23 mouse cellular contexts compared by ENCODE assay signal in the genomic region with DNA sequence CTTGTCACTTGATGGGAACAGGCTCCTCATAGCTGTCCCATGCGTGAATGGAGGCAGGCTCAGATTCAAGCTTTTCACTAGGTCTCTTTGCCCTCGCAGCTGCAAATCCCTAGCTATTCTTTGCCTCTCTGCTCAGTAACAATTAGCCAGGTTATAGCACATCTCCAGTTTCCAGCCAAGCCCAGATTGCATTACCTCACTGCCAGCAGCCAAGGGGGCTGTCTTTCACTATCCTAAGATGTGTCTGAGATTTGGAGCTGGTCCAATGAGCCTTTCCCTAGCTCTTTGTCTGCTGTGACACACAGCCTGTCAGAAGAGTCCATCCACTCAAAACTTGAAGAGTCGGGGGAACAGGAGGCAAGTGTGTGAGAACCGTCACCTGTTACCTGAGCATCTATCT.
DNase-seq lines count a peak whose midpoint lies in the region; ATAC-seq and TF ChIP-seq lines count a peak whose summit lies in the region.
"Had no signal": no experiment of that assay in that cellular context is flagged by ENCODE, and none has a peak within 500 bp of the region (broad histone marks: within the 10 kb centered on the region; RNA-seq: fewer than 3 reads in every experiment).

No protein-coding gene starts in this region.

- 78% methylated on average over 4 of the region's 4 CpGs for WGBS in forebrain, embryonic 10.5 days
- 79% methylated on average over 4 of the region's 4 CpGs for WGBS in forebrain, embryonic 11.5 days
- 67% methylated on average over 4 of the region's 4 CpGs for WGBS in midbrain, postnatal 0 days
- 86% methylated on average over 4 of the region's 4 CpGs for WGBS in midbrain, embryonic 10.5 days
- WGBS in forebrain, embryonic 13.5 days = 42% methylated on average over 4 of the region's 4 CpGs

- 0 out of 2 replicates have a peak, but pooled peaks cover 4% of the 10 kb centered on the region for H3K27me3 ChIP-seq in forebrain, embryonic 10.5 days (ENCODE audit: poor library complexity, severe bottlenecking)
- H3K27me3 ChIP-seq in forebrain, embryonic 11.5 days (ENCODE audit: control insufficient read depth, insufficient read depth, low read length) = no peaks in the 10 kb centered on the region
- no peaks in the 10 kb centered on the region for H3K27me3 ChIP-seq in midbrain, postnatal 0 days (ENCODE audit: insufficient read depth, low read length)
- H3K27me3 ChIP-seq in midbrain, embryonic 10.5 days (ENCODE audit: low read depth, poor library complexity, severe bottlenecking) = no peaks in the 10 kb centered on the region
- H3K27me3 ChIP-seq in forebrain, embryonic 13.5 days = no peaks in the 10 kb centered on the region
- H3K27me3 ChIP-seq: heart, embryonic 13.5 days; liver, embryonic 12.5 days; stomach, embryonic 15.5 days had no signal

- peaks cover 5% of the 10 kb centered on the region for H3K9me3 ChIP-seq in forebrain, embryonic 10.5 days
- no peaks in the 10 kb centered on the region; the same call in 1 of the 2 replicates for H3K9me3 ChIP-seq in forebrain, embryonic 11.5 days (ENCODE audit: control insufficient read depth, low read length)
- H3K9me3 ChIP-seq in midbrain, postnatal 0 days (ENCODE audit: low read length) = 0 out of 2 replicates have a peak, but pooled peaks cover 5% of the 10 kb centered on the region
- H3K9me3 ChIP-seq in midbrain, embryonic 10.5 days (replicated peaks) = no peaks in the 10 kb centered on the region
- H3K9me3 ChIP-seq in forebrain, embryonic 13.5 days (replicated peaks) = no peaks in the 10 kb centered on the region
- H3K9me3 ChIP-seq: liver, embryonic 12.5 days; stomach, embryonic 15.5 days had no signal

- no peak for TF ChIP-seq CTCF in midbrain, postnatal 0 days (IDR thresholded peaks at IDR 0.05)

- no peak for ATAC-seq in forebrain, embryonic 11.5 days (replicated peaks; ENCODE audit: low FRiP score)
- ATAC-seq in midbrain, postnatal 0 days (ENCODE audit: low FRiP score) = no peak
- ATAC-seq in forebrain, embryonic 13.5 days = peak; percentile 80
- ATAC-seq: liver, embryonic 12.5 days had no signal

- H3K36me3 ChIP-seq in forebrain, embryonic 10.5 days (replicated peaks) = no peaks in the 10 kb centered on the region
- no peaks in the 10 kb centered on the region for H3K36me3 ChIP-seq in forebrain, embryonic 11.5 days (ENCODE audit: control insufficient read depth, insufficient read depth, low read length)
- H3K36me3 ChIP-seq in midbrain, postnatal 0 days (ENCODE audit: insufficient read depth, low read length) = no peaks in the 10 kb centered on the region
- H3K36me3 ChIP-seq in midbrain, embryonic 10.5 days = no peaks in the 10 kb centered on the region
- H3K36me3 ChIP-seq in forebrain, embryonic 13.5 days (ENCODE audit: poor library complexity, severe bottlenecking) = no peaks in the 10 kb centered on the region
- H3K36me3 ChIP-seq: heart, embryonic 13.5 days; liver, embryonic 12.5 days; stomach, embryonic 15.5 days had no signal

- H3K4me3 ChIP-seq in forebrain, embryonic 10.5 days = no peak overlapping the region
- no peak overlapping the region for H3K4me3 ChIP-seq in forebrain, embryonic 11.5 days (ENCODE audit: low read depth, low read length)
- no peak overlapping the region for H3K4me3 ChIP-seq in midbrain, postnatal 0 days (ENCODE audit: low read depth, low read length)
- no peak overlapping the region for H3K4me3 ChIP-seq in midbrain, embryonic 10.5 days
- H3K4me3 ChIP-seq in forebrain, embryonic 13.5 days = no peak overlapping the region
- H3K4me3 ChIP-seq: erythroblast, embryonic 14.5 days; heart, embryonic 13.5 days; layer of hippocampus, adult 2 months; left cerebral cortex, adult 2 months; liver, embryonic 12.5 days; myocyte; stomach, embryonic 15.5 days had no signal

- H3K9ac ChIP-seq in forebrain, embryonic 11.5 days (ENCODE audit: low read length) = no peak overlapping the region
- H3K9ac ChIP-seq in midbrain, postnatal 0 days (replicated peaks; ENCODE audit: low read length, poor library complexity, severe bottlenecking) = no peak overlapping the region
- no peak overlapping the region for H3K9ac ChIP-seq in forebrain, embryonic 13.5 days
- H3K9ac ChIP-seq: heart, embryonic 13.5 days; liver, embryonic 12.5 days; lung, embryonic 14.5 days; stomach, embryonic 15.5 days had no signal

- no peak overlapping the region for H3K4me2 ChIP-seq in forebrain, embryonic 11.5 days (ENCODE audit: low read depth, low read length, severe bottlenecking)
- H3K4me2 ChIP-seq in midbrain, postnatal 0 days (ENCODE audit: low read depth, low read length, poor library complexity, severe bottlenecking) = no peak overlapping the region
- H3K4me2 ChIP-seq in forebrain, embryonic 13.5 days = no peak overlapping the region
- H3K4me2 ChIP-seq: heart, embryonic 13.5 days; liver, embryonic 12.5 days; lung, embryonic 14.5 days; midbrain, embryonic 11.5 days; stomach, embryonic 15.5 days had no signal

- H3K4me1 ChIP-seq in forebrain, embryonic 10.5 days = peaks cover 33% of the 10 kb centered on the region
- no peaks in the 10 kb centered on the region for H3K4me1 ChIP-seq in forebrain, embryonic 11.5 days (replicated peaks; ENCODE audit: control insufficient read depth, insufficient read depth, low read length)
- no peaks in the 10 kb centered on the region for H3K4me1 ChIP-seq in midbrain, postnatal 0 days (ENCODE audit: insufficient read depth, low read length)
- H3K4me1 ChIP-seq in midbrain, embryonic 10.5 days = peaks cover 8% of the 10 kb centered on the region; the same call in 1 of the 2 replicates
- H3K4me1 ChIP-seq in forebrain, embryonic 13.5 days = peaks cover 28% of the 10 kb centered on the region
- H3K4me1 ChIP-seq: liver, embryonic 12.5 days; stomach, embryonic 15.5 days had no signal

- DNase-seq in forebrain, embryonic 10.5 days (ENCODE audit: extremely low spot score, low spot score) = no peak
- DNase-seq in forebrain, embryonic 11.5 days (ENCODE audit: low spot score) = no peak
- peak; percentile 66 for DNase-seq in midbrain, postnatal 0 days (ENCODE audit: low spot score)
- no peak for DNase-seq in midbrain, embryonic 10.5 days (ENCODE audit: low spot score)
- DNase-seq in frontal cortex, postnatal 10 days (ENCODE audit: low spot score in 2 of 2) = no peak
- DNase-seq in adrenal gland, adult (ENCODE audit: inconsistent age in 2 of 2, low spot score in 1 of 2) = no peak
- DNase-seq: adrenal gland, postnatal 25 days; cerebellum, adult 9-10 months; heart, postnatal 4 days; kidney, adult 18-20 months; kidney, postnatal 10 days; lung, embryonic 14.5 days; lung, postnatal 4 days; right cerebral cortex, postnatal 14 days had no signal

- H3K27ac ChIP-seq in forebrain, embryonic 10.5 days = 0 out of 2 replicates have a peak overlapping the region, but pooled peaks have one; percentile 40
- no peak overlapping the region for H3K27ac ChIP-seq in forebrain, embryonic 11.5 days (ENCODE audit: low read depth, low read length)
- no peak overlapping the region for H3K27ac ChIP-seq in midbrain, postnatal 0 days (ENCODE audit: low read depth, low read length)
- no peak overlapping the region for H3K27ac ChIP-seq in midbrain, embryonic 10.5 days (replicated peaks)
- peak overlapping the region; percentile 68 for H3K27ac ChIP-seq in forebrain, embryonic 13.5 days
- H3K27ac ChIP-seq: heart, embryonic 13.5 days; layer of hippocampus, adult 2 months; left cerebral cortex, adult 2 months; liver, embryonic 12.5 days; stomach, embryonic 15.5 days had no signal

Comparison
In these comparisons a context has a peak if more than half of its experiments do, and no peak if none do; other contexts are left out.
1. H3K27ac ChIP-seq: peak in forebrain, embryonic 10.5 days (single experiment) and forebrain, embryonic 13.5 days (single experiment); none in forebrain, embryonic 11.5 days (single experiment), midbrain, postnatal 0 days (single experiment) and midbrain, embryonic 10.5 days (single experiment).